Mouse (Mus musculus) intestine, postnatal 0 days (tissue): ENCODE measurements at regions not wholly inside any gene's neighbourhood (a gene's known extent, or its start where the extent isn't known, plus 50 kb on each side); places are given as distances from the start of the nearest gene placed in this dataset.
A peak's percentile ranks its signal among the peaks of the same experiment; 100 is the strongest.

ENCODE experiments used
- ATAC-seq: fragments of 200-750 bp; cut with Nextera tagmentation; 2 replicates; pipeline ENCODE4 v1.8.0; 2017; ENCODE audit warnings: mild to moderate bottlenecking, moderate TSS enrichment, moderate library complexity
- H3K27ac ChIP-seq: fragments of 300-500 bp; sonication (generic); 2 replicates; pipeline ENCODE4 v1.5.1; 2014; ENCODE audit warnings: mild to moderate bottlenecking, low read depth, low read length, moderate library complexity
- H3K27me3 ChIP-seq: fragments of 300-500 bp; sonication (generic); replicated peaks from 2 replicates; pipeline ENCODE4 v1.6.1; 2014; ENCODE audit warnings: low read length, mixed read lengths; ENCODE audit not compliant: control insufficient read depth, insufficient read depth
- H3K36me3 ChIP-seq: fragments of 300-500 bp; sonication (generic); 2 replicates; pipeline ENCODE4 v1.6.1; 2014; ENCODE audit warnings: mild to moderate bottlenecking, moderate library complexity; ENCODE audit not compliant: control insufficient read depth, insufficient read depth
- H3K4me1 ChIP-seq: fragments of 300-500 bp; sonication (generic); replicated peaks from 2 replicates; pipeline ENCODE4 v1.6.1; 2014; ENCODE audit warnings: antibody characterized with exemption, low read length, mixed read lengths; ENCODE audit not compliant: control insufficient read depth, insufficient read depth
- H3K4me2 ChIP-seq: fragments of 300-500 bp; sonication (generic); replicated peaks from 2 replicates; pipeline ENCODE4 v1.6.1; 2014; ENCODE audit warnings: low read depth, mild to moderate bottlenecking, moderate library complexity
- H3K4me3 ChIP-seq: fragments of 300-500 bp; sonication (generic); 2 replicates; pipeline ENCODE4 v1.5.1; 2014; ENCODE audit warnings: low read depth, low read length
- H3K9ac ChIP-seq: fragments of 300-500 bp; sonication (generic); 2 replicates; pipeline ENCODE4 v1.6.1; 2014; ENCODE audit warnings: mild to moderate bottlenecking, low read depth, low read length
- H3K9me3 ChIP-seq: fragments of 300-500 bp; sonication (generic); 2 replicates; pipeline ENCODE4 v1.6.1; 2016; ENCODE audit warnings: mixed run types; ENCODE audit not compliant: control insufficient read depth
- CTCF ChIP-seq: sonication (generic); IDR thresholded peaks from 2 replicates; pipeline ENCODE4 v1.5.1; 2016; ENCODE audit warnings: low read depth, mild to moderate bottlenecking, control low read depth, antibody characterized with exemption, moderate library complexity
- WGBS: fragments of 180-500 bp; shearing (Covaris S2); extraction: QIAGEN DNeasy Blood & Tissue Kit; methylation state at CpG from one replicate; pipeline ENCODE4 v1.1.7; 2014; 5-methylcytosine and 5-hydroxymethylcytosine counted together

GRCm38 (mm10) chr16:65312947-65313346 lies 207.3 kb upstream of the Htr1f start:
- Histone ChIP-seq H3K9ac (no peak overlapping the region), H3K36me3 (no peaks in the 10 kb centered on the region), H3K27ac (no peak overlapping the region), H3K9me3 (no peaks in the 10 kb centered on the region), H3K4me2 (no peak overlapping the region), H3K4me1 (no peaks in the 10 kb centered on the region), H3K27me3 (no peaks in the 10 kb centered on the region), H3K4me3 (no peak overlapping the region)
- no peak for TF ChIP-seq CTCF
- ATAC-seq = no peak
- 31% methylated on average over 2 of the region's 2 CpGs for WGBS

- H3K27ac ChIP-seq = no peak overlapping the region
- TF ChIP-seq CTCF = no peak
- no peak overlapping the region for H3K9ac ChIP-seq
- ATAC-seq = no peak
- H3K36me3 ChIP-seq = no peaks in the 10 kb centered on the region
- H3K27me3 ChIP-seq = no peaks in the 10 kb centered on the region
- H3K4me1 ChIP-seq = no peaks in the 10 kb centered on the region
- no peak overlapping the region for H3K4me2 ChIP-seq
- no peak overlapping the region for H3K4me3 ChIP-seq
- no peaks in the 10 kb centered on the region for H3K9me3 ChIP-seq
- WGBS = 63% methylated on average over 3 of the region's 3 CpGs
Observed at GRCm38 (mm10) chr16:65315052-65315451, 205.3 kb upstream of the Pou1f1 start.

- Histone ChIP-seq H3K9me3 (no peaks in the 10 kb centered on the region), H3K36me3 (no peaks in the 10 kb centered on the region), H3K4me2 (no peak overlapping the region), H3K27ac (no peak overlapping the region), H3K9ac (no peak overlapping the region), H3K4me3 (no peak overlapping the region), H3K27me3 (no peaks in the 10 kb centered on the region), H3K4me1 (no peaks in the 10 kb centered on the region)
- no peak for ATAC-seq
- TF ChIP-seq CTCF = no peak
- 85% methylated on average over 2 of the region's 2 CpGs for WGBS
Observed at GRCm38 (mm10) chr16:65332412-65332811, 187.9 kb upstream of the Pou1f1 start.

GRCm38 (mm10) chr16:65339225-65339624 lies 181.1 kb upstream of the Pou1f1 start:
- no peak for ATAC-seq
- no peaks in the 10 kb centered on the region for H3K36me3 ChIP-seq
- no peaks in the 10 kb centered on the region for H3K27me3 ChIP-seq
- no peak overlapping the region for H3K27ac ChIP-seq
- no peaks in the 10 kb centered on the region for H3K4me1 ChIP-seq
- no peak for TF ChIP-seq CTCF
- no peak overlapping the region for H3K4me3 ChIP-seq
- WGBS = 85% methylated on average over 2 of the region's 2 CpGs
- no peak overlapping the region for H3K9ac ChIP-seq
- H3K9me3 ChIP-seq = no peaks in the 10 kb centered on the region
- no peak overlapping the region for H3K4me2 ChIP-seq

GRCm38 (mm10) chr16:65359881-65360280 lies 160.4 kb upstream of the Pou1f1 start:
- Histone ChIP-seq H3K9ac (no peak overlapping the region), H3K27ac (no peak overlapping the region), H3K4me3 (no peak overlapping the region), H3K9me3 (no peaks in the 10 kb centered on the region), H3K4me1 (no peaks in the 10 kb centered on the region), H3K4me2 (no peak overlapping the region), H3K27me3 (no peaks in the 10 kb centered on the region), H3K36me3 (no peaks in the 10 kb centered on the region)
- ATAC-seq = no peak
- TF ChIP-seq CTCF = no peak
- 63% methylated on average over 1 of the region's 1 CpGs for WGBS

GRCm38 (mm10) chr16:65369271-65369670 lies 151.0 kb upstream of the Pou1f1 start:
- 68% methylated on average over 1 of the region's 1 CpGs for WGBS

GRCm38 (mm10) chr16:65370939-65371338 lies 149.4 kb upstream of the Pou1f1 start:
- H3K4me2 ChIP-seq = no peak overlapping the region
- H3K36me3 ChIP-seq = no peaks in the 10 kb centered on the region
- peak; percentile 71 for TF ChIP-seq CTCF
- no peak overlapping the region for H3K4me3 ChIP-seq
- H3K27me3 ChIP-seq = no peaks in the 10 kb centered on the region
- H3K4me1 ChIP-seq = no peaks in the 10 kb centered on the region
- no peak for ATAC-seq
- WGBS = 57% methylated on average over 2 of the region's 2 CpGs
- H3K9ac ChIP-seq = no peak overlapping the region
- H3K9me3 ChIP-seq = no peaks in the 10 kb centered on the region
- no peak overlapping the region for H3K27ac ChIP-seq

More at GRCm38 (mm10) chr16:65369271-65369670, 151.0 kb upstream of the Pou1f1 start:
- H3K4me2 ChIP-seq = no peak overlapping the region
- no peak overlapping the region for H3K9ac ChIP-seq
- no peaks in the 10 kb centered on the region for H3K4me1 ChIP-seq
- no peak for ATAC-seq
- TF ChIP-seq CTCF = no peak
- no peak overlapping the region for H3K27ac ChIP-seq
- no peaks in the 10 kb centered on the region for H3K27me3 ChIP-seq
- H3K9me3 ChIP-seq = no peaks in the 10 kb centered on the region
- H3K36me3 ChIP-seq = no peaks in the 10 kb centered on the region
- H3K4me3 ChIP-seq = no peak overlapping the region
